Mouse (Mus musculus): ENCODE measurements around the gene Itga1.

DNA sequence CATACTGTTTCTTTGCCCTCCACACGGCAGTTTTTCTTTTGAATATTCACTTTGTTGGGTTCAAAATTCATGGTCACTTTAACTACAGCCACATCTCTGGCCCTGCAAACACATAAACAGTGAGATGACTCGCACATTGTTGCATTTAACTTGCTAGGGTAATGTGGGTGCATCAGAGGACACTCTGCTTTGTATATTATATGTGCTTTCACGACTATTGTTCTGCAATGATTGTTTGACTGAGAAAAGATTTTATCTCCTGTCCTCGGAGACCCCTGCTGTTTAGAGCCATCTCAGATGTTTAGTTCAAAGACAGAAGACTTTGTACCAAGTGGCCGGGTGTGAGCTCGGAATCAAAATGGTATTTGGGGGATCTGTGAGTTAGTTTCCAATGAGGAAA, 114.1 kb downstream of the Itga1 start:
- TF ChIP-seq E2F4 (IDR thresholded peaks at IDR 0.05; ENCODE audit: insufficient replicate concordance, low read depth, low read length) (no peak), CTCF (conservative IDR thresholded peaks at IDR 0.05 in 1 of 2, IDR thresholded peaks at IDR 0.05 in 1 of 2; ENCODE audit: low read depth in 2 of 2, low read length in 2 of 2) (no peak), POLR2A (IDR thresholded peaks at IDR 0.05; ENCODE audit: low read depth, low read length) (no peak)
